Mouse (Mus musculus) T-cell, adult 66 days (primary cell): Measurements from ENCODE around the gene Lrrc58. TPM values are rescaled to one million over a fixed set of nuclear protein-coding genes. Genes with fewer than 3 reads are reported as not detected.

ENCODE experiments used
- total RNA-seq, 2 experiments: library from RNA; stranded (reverse); gene quantifications; 3 replicates in 1 of 2; 4 replicates in 1 of 2; pipeline ENCODE4 v1.2.4; 2023

Gene Lrrc58
- total RNA-seq, result 10 to 100 TPM; 36.9 to 37.0 TPM

DNA sequence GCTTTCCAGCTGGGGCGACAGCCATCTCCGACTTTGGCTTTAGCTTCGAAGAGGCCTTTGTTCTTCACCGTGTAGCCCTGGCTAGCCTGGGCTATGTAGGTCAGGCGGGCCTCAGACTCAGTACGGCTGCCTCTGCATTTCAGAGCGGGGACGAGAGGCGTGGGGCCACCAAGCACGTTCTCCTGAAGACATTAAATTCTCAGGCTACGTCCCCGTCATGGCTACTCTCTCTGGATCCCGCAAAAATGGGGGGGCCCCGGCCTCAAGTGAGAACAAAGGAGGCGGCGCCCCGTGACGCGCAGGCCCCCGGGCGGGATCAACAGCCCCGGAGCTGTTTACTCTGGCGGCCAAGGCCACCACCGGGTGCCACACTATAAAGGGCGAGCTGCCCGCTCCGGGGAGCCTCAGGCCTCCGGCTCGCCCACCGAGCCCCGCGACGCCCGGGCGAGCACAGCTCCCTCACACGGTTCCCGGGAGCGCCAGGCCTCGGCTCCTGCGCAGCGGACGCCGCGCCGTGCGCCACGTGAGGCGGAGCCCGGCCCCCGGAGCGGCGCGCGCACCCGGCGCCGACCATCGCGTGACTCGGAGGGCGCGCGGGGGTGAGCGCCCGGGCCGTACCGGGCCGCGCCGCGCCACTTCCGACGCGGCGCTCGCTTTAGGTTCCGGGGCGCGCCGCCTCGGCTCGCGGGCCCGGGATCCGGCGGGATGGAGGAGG is at the start of gene Lrrc58:
TSS of gene Lrrc58 (plus strand) at position 599 of the 715 bp plus-strand sequence.

DNA sequence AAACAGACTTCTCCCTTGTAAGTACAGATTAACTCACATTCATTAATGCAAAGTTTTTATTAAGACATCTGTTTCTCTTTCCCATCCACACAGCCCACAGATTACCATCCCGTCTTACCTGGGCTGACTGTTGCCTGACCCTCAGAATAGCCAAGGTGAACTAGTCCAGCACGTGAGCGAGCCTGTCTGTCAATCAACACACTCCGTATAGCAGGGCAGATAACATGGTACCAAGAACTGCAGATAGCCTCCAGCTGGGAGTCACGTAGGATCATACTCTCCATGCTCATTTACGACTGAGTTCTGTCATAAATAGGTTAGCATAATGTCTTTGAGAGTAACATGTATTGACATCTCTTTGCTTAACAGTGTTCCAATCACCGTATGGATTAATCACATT is 7.2 kb upstream of the Lrrc58 start, which contains the start of gene Gm36028:
TSS of gene Gm36028 (minus strand) at position 118 of the 400 bp plus-strand sequence.

DNA sequence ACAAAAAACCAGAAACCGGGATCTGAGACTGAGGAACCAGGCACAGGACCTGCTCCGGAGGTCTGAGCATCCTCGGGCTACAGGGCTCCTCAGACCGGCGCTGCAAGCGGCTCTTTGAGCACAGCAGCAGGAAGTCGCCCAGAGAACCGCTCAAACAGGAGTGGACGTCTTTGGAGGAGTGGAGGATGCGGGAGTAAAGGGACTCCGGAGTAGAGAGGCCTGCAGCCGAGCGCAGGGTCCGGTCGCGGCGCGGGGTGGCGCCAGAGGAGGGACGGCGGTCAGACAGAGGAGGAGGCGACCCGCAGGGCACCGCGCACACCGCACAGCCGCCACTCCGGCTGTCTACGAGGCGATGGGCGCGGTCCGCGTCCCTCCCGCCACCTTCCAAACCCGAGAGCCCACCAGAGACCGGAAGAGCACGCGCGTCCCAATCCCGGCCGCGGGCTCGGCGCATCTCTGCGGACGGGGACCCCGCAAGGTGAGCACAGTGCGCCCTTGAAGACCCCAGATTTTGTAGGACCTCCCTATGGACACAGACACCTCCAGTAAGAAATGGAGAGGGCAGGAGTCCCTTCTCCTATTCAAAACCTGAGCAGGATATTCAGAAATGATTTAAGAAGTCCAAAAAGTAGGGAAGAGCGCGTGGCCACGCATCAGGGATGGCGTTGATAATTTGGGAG is 48.1 kb downstream of the Lrrc58 start, which contains the start of gene Gpr156:
TSS of gene Gpr156 (plus strand) at position 359 of the 680 bp plus-strand sequence.

Other genes starting within 250 kb of the Lrrc58 start
- 10 to 100 TPM; 47.5 to 52.5 TPM for gene Ndufb4, start 213.9 kb upstream of the Lrrc58 start, total RNA-seq
- gene Fstl1, start 91.5 kb upstream of the Lrrc58 start, total RNA-seq, result under 1 TPM in 1 of 2 experiments, not detected in 1; 0.83 TPM
- not detected for gene Gm36028, start 7.2 kb upstream of the Lrrc58 start, total RNA-seq
- not detected for gene Gpr156, start 48.1 kb downstream of the Lrrc58 start, total RNA-seq
- gene Gsk3b, start 220.6 kb downstream of the Lrrc58 start, total RNA-seq, result 10 to 100 TPM; 88.7 to 89.8 TPM